Mouse (Mus musculus) spleen, adult 2 months (tissue): Measurements from ENCODE around the gene Wdpcp.

Experiments
- CTCF ChIP-seq: fragments of 200-500 bp; IDR thresholded peaks from 2 replicates; pipeline ENCODE4 v1.5.1; 2011; ENCODE audit warnings: mild to moderate bottlenecking, inconsistent platforms; ENCODE audit not compliant: insufficient read depth, insufficient read length, insufficient replicate concordance; ENCODE audit errors: extremely low read depth
- POLR2A ChIP-seq: fragments of 200-500 bp; IDR thresholded peaks from 2 replicates; pipeline ENCODE4 v1.6.1; 2011; ENCODE audit warnings: low read depth, low read length, inconsistent platforms

DNA sequence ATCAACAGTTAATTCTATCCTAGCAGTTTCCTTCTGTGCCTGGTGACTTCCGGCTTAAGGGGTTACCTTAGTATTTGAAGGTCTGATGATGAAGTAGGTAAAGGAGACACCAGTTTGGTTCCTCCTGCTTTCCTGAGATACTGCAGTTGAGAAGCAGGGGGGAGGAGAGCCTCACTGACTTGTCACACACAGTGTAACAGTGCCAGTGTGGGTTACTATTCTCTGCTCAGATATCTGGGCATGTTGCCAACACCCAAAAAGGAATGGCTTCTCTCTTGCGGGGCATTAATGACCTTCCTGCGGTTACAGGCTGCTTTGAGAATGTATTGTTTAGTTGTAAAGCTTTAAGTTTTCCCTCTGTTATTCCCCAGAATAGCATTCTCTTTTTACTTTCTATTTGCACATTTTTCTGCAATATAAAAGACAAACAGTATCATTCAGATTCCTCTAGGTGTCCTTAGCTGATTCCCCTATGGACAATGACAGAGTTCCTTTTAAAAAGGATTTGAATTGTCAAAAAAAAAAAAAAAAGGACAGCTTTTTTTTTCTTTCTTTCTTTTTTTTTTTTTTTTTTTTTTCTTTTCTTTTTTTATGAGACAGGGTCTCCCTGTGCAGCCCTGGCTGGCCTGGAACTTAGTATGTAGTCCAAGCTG lies 2.5 kb upstream of the Wdpcp start:
- TF ChIP-seq CTCF (no peak), POLR2A (no peak)
